Mouse (Mus musculus): Measurements from ENCODE around the gene Cactin.

GRCm38 (mm10) chr10:81350351-81351063 is 29.6 kb downstream of the Cactin start, which contains the start of gene Hmg20b:
- TF ChIP-seq GATA1 (IDR thresholded peaks at IDR 0.05; ENCODE audit: low read length) = no peak
- TF ChIP-seq TAL1 (IDR thresholded peaks at IDR 0.05; ENCODE audit: low read length) = no peak
